Mouse (Mus musculus) liver, adult 2 months (tissue): Measurements from ENCODE around the gene Ipo7. TPM values are rescaled to one million over a fixed set of nuclear protein-coding genes. Genes with fewer than 3 reads are reported as not detected.
"Not testable (repeated sequence)": the region's sequence is repeated elsewhere in the genome, so short reads cannot be mapped to it uniquely, and the experiment has no call there.

ENCODE experiments used
- DNase-seq: peaks from one replicate; pipeline ENCODE4 v3.0.0-alpha.2; 2011; ENCODE audit warnings: low read depth, low spot score; ENCODE audit errors: extremely low read depth
- H3K27ac ChIP-seq: fragments of 200-500 bp; replicated peaks from 2 replicates; pipeline ENCODE4 v1.5.1; 2012; ENCODE audit warnings: low read depth, mild to moderate bottlenecking, control low read depth, inconsistent platforms, low read length; ENCODE audit not compliant: insufficient read depth
- H3K27me3 ChIP-seq: fragments of 200-500 bp; 2 replicates; pipeline ENCODE4 v1.6.1; 2012; ENCODE audit warnings: mild to moderate bottlenecking, moderate library complexity, low read length, inconsistent platforms; ENCODE audit not compliant: control insufficient read depth, insufficient read depth
- H3K36me3 ChIP-seq: fragments of 200-500 bp; 2 replicates; pipeline ENCODE4 v1.6.1; 2012; ENCODE audit warnings: low read length, inconsistent platforms; ENCODE audit not compliant: control insufficient read depth, insufficient read depth
- H3K4me1 ChIP-seq: fragments of 200-500 bp; 2 replicates; pipeline ENCODE4 v1.6.1; 2011; ENCODE audit warnings: low read length; ENCODE audit not compliant: control insufficient read depth, insufficient read depth
- H3K4me3 ChIP-seq: fragments of 200-500 bp; 2 replicates; pipeline ENCODE4 v1.5.1; 2011; ENCODE audit warnings: low read depth, mild to moderate bottlenecking, control low read depth, low read length, moderate library complexity; ENCODE audit not compliant: insufficient read depth
- H3K79me2 ChIP-seq: fragments of 200-500 bp; 2 replicates; pipeline ENCODE4 v1.6.1; 2012; ENCODE audit warnings: inconsistent platforms, mild to moderate bottlenecking, low read length, moderate library complexity; ENCODE audit not compliant: control insufficient read depth, insufficient read depth
- H3K9ac ChIP-seq: fragments of 200-500 bp; 2 replicates; pipeline ENCODE4 v1.6.1; 2012; ENCODE audit warnings: low read depth, mild to moderate bottlenecking, control low read depth, inconsistent platforms, low read length
- CTCF ChIP-seq: fragments of 200-500 bp; IDR thresholded peaks from 2 replicates; pipeline ENCODE4 v1.5.1; 2011; ENCODE audit warnings: low read depth, low read length, control low read depth
- POLR2A ChIP-seq: fragments of 200-500 bp; IDR thresholded peaks from 2 replicates; pipeline ENCODE4 v1.6.1; 2011; ENCODE audit warnings: low read length, control low read depth; ENCODE audit not compliant: insufficient read depth; ENCODE audit errors: extremely low read depth
- WGBS: fragments of 180-500 bp; shearing (Covaris S2); methylation state at CpG from one replicate; pipeline ENCODE4 v1.1.7; 2018; 5-methylcytosine and 5-hydroxymethylcytosine counted together
- polyA plus RNA-seq: library from polyadenylated mRNA; depleted of rRNA; stranded (reverse); fragments of >200 nt; gene quantifications from 2 replicates; pipeline ENCODE4 v1.2.3, GENCODE M21; 2012; rRNA removed
- total RNA-seq: library from RNA; depleted of rRNA; stranded (reverse); fragments of >200 nt; gene quantifications from 2 replicates; pipeline ENCODE4 v1.2.3, GENCODE M21; 2014; rRNA removed

Ipo7 gene
- total RNA-seq: 59.8 and 65.7 TPM in 2 replicates
- polyA plus RNA-seq: 12.8 and 14.8 TPM in 2 replicates

DNA sequence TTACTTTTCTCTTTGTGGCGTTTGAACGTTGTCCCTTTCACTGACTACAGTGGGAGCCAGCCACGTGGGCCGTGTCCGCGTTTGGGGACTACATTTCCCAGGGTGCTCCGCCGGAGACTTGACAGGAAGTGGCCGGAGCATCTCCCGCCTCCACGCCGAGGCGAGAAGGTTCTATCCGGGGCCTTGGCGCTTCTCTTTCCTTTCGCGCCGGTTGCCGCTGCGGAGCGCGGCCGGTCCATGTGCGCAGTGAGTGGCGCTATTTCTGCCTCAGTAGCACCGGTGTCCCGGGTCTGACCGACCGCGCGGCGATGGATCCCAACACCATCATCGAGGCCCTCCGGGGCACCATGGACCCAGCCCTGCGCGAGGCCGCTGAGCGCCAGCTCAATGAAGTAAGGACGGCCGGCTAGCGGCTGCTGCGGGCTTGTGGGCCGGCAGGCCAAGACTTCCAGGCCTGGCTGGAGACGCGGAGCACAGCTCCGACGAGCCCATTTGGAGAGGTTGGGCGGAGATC, at the start of gene Ipo7:
Ipo7 (plus strand) TSS at position 158 of the 514 bp plus-strand sequence.
- peak within 1 kb of the TSS; percentile 82 for H3K9ac ChIP-seq

DNA sequence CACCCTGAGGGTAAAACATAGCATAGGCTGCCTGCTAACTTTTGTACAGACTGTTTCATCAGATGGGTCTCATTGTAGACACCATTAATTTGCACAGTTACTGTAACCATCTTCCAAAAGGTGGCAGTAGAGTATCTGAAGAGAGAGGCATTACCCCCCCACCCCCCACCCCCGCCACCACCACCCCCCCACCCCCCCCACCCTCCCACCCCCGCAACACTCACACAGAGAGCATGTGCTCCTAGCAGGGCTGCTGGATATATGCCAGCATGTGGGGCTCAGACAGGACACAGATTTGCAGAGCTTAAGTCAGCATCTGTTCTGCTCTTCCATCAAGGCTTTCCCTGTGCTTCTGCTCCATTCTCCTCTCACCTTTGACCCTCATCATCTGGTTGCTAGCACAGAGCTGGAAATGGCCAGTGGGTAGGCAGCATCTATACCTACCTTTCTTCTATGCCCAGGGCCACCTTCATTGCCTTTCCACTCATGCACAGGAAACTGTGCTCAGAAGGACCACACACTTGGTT, 49.1 kb upstream of the Ipo7 start:
- Histone ChIP-seq H3K79me2 (no peaks in the 10 kb centered on the region), H3K27me3 (no peaks in the 10 kb centered on the region), H3K9ac (no peak overlapping the region), H3K4me3 (no peak overlapping the region), H3K27ac (no peak overlapping the region), H3K4me1 (0 out of 2 replicates have a peak, but pooled peaks cover 2% of the 10 kb centered on the region), H3K36me3 (peaks cover 8% of the 10 kb centered on the region)
- no CpG with 5 or more reads among the region's 2 CpGs for WGBS
- DNase-seq: no peak
- TF ChIP-seq CTCF (no peak), POLR2A (no peak)

More for the DNA sequence above, at the start of gene Ipo7:
- Histone ChIP-seq H3K4me3 (peak within 1 kb of the TSS; percentile 69), H3K27ac (peak within 1 kb of the TSS; percentile 64), H3K27me3 (no peaks in the 10 kb centered on the region), H3K79me2 (peaks cover 11% of the 10 kb centered on the region; the same call in 1 of the 2 replicates), H3K36me3 (no peaks in the 10 kb centered on the region), H3K4me1 (peaks cover 14% of the 10 kb centered on the region; the same call in 1 of the 2 replicates)
- WGBS: under 1% methylated on average over 48 of the region's 48 CpGs
- DNase-seq: peak; percentile 87
- TF ChIP-seq POLR2A (peak; percentile 84), CTCF (no peak)

DNA sequence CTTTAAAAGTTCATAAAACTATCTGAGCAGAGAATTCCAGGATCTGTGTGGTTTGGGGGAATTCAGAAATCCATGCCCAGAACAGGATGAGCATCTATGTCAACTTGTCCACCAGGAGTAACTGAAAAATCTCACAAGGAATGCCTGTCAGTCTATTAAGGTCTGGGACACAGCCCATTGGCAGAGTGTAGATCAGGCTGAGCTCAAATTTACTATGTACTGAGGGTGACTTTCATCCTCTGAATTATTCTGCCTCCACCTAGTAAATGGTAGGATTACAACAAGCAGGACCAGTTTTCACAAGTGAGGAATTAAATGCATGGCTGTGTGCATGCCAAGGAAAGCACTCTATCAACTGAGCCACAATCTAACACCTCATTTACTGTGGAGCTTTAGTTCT, 48.5 kb upstream of the Ipo7 start:
- H3K27me3 ChIP-seq: no peaks in the 10 kb centered on the region
- DNase-seq: no peak
- H3K79me2 ChIP-seq: no peaks in the 10 kb centered on the region
- H3K27ac ChIP-seq: no peak overlapping the region
- H3K9ac ChIP-seq: no peak overlapping the region
- TF ChIP-seq POLR2A: no peak
- no peak for TF ChIP-seq CTCF
- H3K4me3 ChIP-seq: no peak overlapping the region
- H3K4me1 ChIP-seq: 0 out of 2 replicates have a peak, but pooled peaks cover 2% of the 10 kb centered on the region
- peaks cover 8% of the 10 kb centered on the region for H3K36me3 ChIP-seq

DNA sequence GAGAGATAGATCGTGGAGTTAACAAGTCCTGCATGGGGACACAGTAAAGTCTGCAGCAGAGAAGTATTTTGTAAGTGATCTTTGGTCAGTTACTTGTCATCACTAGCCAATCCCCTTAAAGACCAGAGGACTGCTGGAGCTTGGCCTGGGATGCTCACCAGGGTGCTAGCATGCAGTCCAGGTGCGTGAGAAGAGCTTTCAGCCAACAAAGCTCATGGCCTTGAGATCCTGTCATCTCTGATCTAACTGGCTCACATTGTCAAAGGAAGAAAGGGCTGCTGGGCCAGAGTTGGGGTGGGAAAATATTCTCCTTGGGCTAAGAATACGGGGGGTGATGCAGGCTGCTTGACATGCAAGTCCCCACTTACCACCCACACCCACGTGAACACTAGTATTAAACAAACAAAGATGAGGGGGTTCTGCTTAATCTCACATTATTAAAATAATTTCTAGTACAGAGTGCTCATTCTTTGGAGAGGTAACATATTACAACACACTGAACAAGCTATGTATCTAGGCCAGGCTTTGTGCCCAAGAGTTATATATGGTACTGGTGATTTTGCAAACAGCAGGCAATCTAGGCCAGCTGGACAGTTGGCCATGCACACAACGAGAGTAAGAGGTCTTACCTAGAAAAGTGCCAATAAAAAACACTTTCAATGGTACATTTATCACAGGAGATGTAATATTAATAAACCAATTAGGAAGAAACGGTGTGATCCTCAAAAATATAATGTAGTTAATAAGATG, 41.9 kb upstream of the Ipo7 start:
- Histone ChIP-seq H3K27me3 (no peaks in the 10 kb centered on the region), H3K4me1 (no peaks in the 10 kb centered on the region), H3K36me3 (peaks cover 59% of the 10 kb centered on the region), H3K27ac (no peak overlapping the region), H3K79me2 (no peaks in the 10 kb centered on the region), H3K4me3 (no peak overlapping the region), H3K9ac (no peak overlapping the region)
- DNase-seq: no peak
- WGBS: 64% methylated on average over 6 of the region's 6 CpGs
- TF ChIP-seq CTCF: no peak
- TF ChIP-seq POLR2A: no peak

DNA sequence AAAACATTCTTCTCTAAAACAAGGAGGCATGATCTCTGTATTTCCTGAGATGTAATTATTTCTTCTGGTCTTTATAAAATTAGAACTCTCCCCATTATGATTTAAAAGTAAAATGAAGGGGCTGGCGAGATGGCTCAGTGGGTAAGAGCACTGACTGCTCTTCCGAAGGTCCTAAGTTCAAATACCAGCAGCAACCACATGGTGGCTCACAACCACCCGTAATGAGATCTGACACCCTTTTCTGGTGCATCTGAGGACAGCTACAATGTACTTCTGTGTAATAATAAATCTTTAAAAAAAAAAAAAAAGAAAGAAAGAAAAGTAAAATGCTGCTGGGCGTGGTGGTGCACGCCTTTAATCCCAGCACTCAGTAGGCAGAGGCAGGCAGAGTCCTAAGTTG, 40.9 kb upstream of the Ipo7 start:
- not testable (repeated sequence) for DNase-seq, H3K4me1 ChIP-seq

DNA sequence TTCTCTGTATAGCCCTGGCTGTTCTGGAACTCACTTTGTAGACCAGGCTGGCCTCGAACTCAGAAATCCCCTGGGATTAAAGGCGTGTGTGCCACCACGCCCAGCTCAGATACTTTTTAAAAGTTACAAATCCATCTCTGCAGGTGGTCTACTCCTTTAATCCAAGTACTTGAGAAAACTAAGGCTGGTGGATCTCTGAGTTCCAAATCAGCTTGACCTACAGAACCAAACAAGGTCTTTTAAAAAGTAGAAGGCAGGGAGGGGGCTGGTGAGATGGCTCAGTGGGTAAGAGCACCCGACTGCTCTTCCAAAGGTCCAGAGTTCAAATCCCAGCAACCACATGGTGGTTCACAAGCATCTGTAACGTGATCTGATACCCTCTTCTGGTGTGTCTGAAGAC, 33.5 kb upstream of the Ipo7 start:
- not testable (repeated sequence) for H3K4me3 ChIP-seq, H3K27me3 ChIP-seq, H3K9ac ChIP-seq, H3K79me2 ChIP-seq, DNase-seq, H3K4me1 ChIP-seq, H3K27ac ChIP-seq
- 56% methylated on average over 5 of the region's 5 CpGs for WGBS
- peaks cover 29% of the 10 kb centered on the region for H3K36me3 ChIP-seq

More for the DNA sequence above, 40.9 kb upstream of the Ipo7 start:
- H3K79me2 ChIP-seq, H3K27me3 ChIP-seq, H3K9ac ChIP-seq, H3K27ac ChIP-seq, H3K4me3 ChIP-seq: not testable (repeated sequence)
- 70% methylated on average over 5 of the region's 5 CpGs for WGBS
- peaks cover 66% of the 10 kb centered on the region for H3K36me3 ChIP-seq
